Mouse (Mus musculus): ENCODE results near the gene Nell1. TPM values are rescaled to one million over a fixed set of nuclear protein-coding genes. Genes with fewer than 3 reads are reported as not detected.

The Nell1 gene
- polyA plus RNA-seq, 1 experiment from 2014 or later: 1.8 TPM

GRCm38 (mm10) chr7:50441237-50441636 lies 466.6 kb downstream of the Nell1 start:
- no peak overlapping the region for H3K9ac ChIP-seq (replicated peaks; ENCODE audit: low read length)
- H3K36me3 ChIP-seq (replicated peaks; ENCODE audit: control insufficient read depth, insufficient read depth, low read depth, low read length): no peaks in the 10 kb centered on the region
- ATAC-seq (replicated peaks; ENCODE audit: insufficient number of reproducible peaks, low FRiP score, low TSS enrichment, low read depth) (no peak), DNase-seq (ENCODE audit: low spot score) (no peak)
- no peak overlapping the region for H3K4me2 ChIP-seq (ENCODE audit: low read depth, low read length)
- no peaks in the 10 kb centered on the region for H3K4me1 ChIP-seq (ENCODE audit: control insufficient read depth, insufficient read depth, low read length)
- H3K4me3 ChIP-seq (ENCODE audit: low read depth, low read length): no peak overlapping the region
- no peaks in the 10 kb centered on the region for H3K27me3 ChIP-seq (ENCODE audit: control insufficient read depth, insufficient read depth, low read length)
- H3K27ac ChIP-seq (replicated peaks; ENCODE audit: low read depth, low read length): no peak overlapping the region
- H3K9me3 ChIP-seq (replicated peaks; ENCODE audit: control insufficient read depth, low read length): no peaks in the 10 kb centered on the region

GRCm38 (mm10) chr7:50447316-50447715 lies 472.7 kb downstream of the Nell1 start:
- ATAC-seq (replicated peaks; ENCODE audit: insufficient number of reproducible peaks, low FRiP score, low TSS enrichment, low read depth) (no peak), DNase-seq (ENCODE audit: low spot score) (no peak)
- Histone ChIP-seq H3K27me3 (ENCODE audit: control insufficient read depth, insufficient read depth, low read length) (no peaks in the 10 kb centered on the region), H3K36me3 (replicated peaks; ENCODE audit: control insufficient read depth, insufficient read depth, low read depth, low read length) (no peaks in the 10 kb centered on the region), H3K9ac (replicated peaks; ENCODE audit: low read length) (no peak overlapping the region), H3K4me1 (ENCODE audit: control insufficient read depth, insufficient read depth, low read length) (no peaks in the 10 kb centered on the region), H3K27ac (replicated peaks; ENCODE audit: low read depth, low read length) (no peak overlapping the region), H3K4me3 (ENCODE audit: low read depth, low read length) (no peak overlapping the region), H3K4me2 (ENCODE audit: low read depth, low read length) (no peak overlapping the region), H3K9me3 (replicated peaks; ENCODE audit: control insufficient read depth, low read length) (no peaks in the 10 kb centered on the region)
- WGBS: 86% methylated on average over 4 of the region's 4 CpGs

- no peak for ATAC-seq (replicated peaks; ENCODE audit: insufficient number of reproducible peaks, low FRiP score, low TSS enrichment, low read depth)
- H3K9me3 ChIP-seq (replicated peaks; ENCODE audit: control insufficient read depth, low read length): no peaks in the 10 kb centered on the region
These were observed 493.1 kb downstream of the Nell1 start for GRCm38 (mm10) chr7:50467742-50468141.

GRCm38 (mm10) chr7:50470555-50470954 lies 495.9 kb downstream of the Nell1 start:
- H3K4me3 ChIP-seq (ENCODE audit: low read depth, low read length): no peak overlapping the region
- H3K9ac ChIP-seq (replicated peaks; ENCODE audit: low read length): no peak overlapping the region
- H3K27me3 ChIP-seq (ENCODE audit: control insufficient read depth, insufficient read depth, low read length): no peaks in the 10 kb centered on the region
- H3K4me1 ChIP-seq (ENCODE audit: control insufficient read depth, insufficient read depth, low read length): no peaks in the 10 kb centered on the region
- DNase-seq (ENCODE audit: low spot score) (no peak), ATAC-seq (replicated peaks; ENCODE audit: insufficient number of reproducible peaks, low FRiP score, low TSS enrichment, low read depth) (no peak)
- no peaks in the 10 kb centered on the region for H3K36me3 ChIP-seq (replicated peaks; ENCODE audit: control insufficient read depth, insufficient read depth, low read depth, low read length)
- 84% methylated on average over 3 of the region's 3 CpGs for whole genome bisulfite sequencing
- H3K9me3 ChIP-seq (replicated peaks; ENCODE audit: control insufficient read depth, low read length): no peaks in the 10 kb centered on the region
- no peak overlapping the region for H3K27ac ChIP-seq (replicated peaks; ENCODE audit: low read depth, low read length)
- H3K4me2 ChIP-seq (ENCODE audit: low read depth, low read length): no peak overlapping the region

More at GRCm38 (mm10) chr7:50467742-50468141, 493.1 kb downstream of the Nell1 start:
- no peak overlapping the region for H3K27ac ChIP-seq (replicated peaks; ENCODE audit: low read depth, low read length)
- no peaks in the 10 kb centered on the region for H3K36me3 ChIP-seq (replicated peaks; ENCODE audit: control insufficient read depth, insufficient read depth, low read depth, low read length)
- H3K4me3 ChIP-seq (ENCODE audit: low read depth, low read length): no peak overlapping the region
- no peak overlapping the region for H3K4me2 ChIP-seq (ENCODE audit: low read depth, low read length)
- DNase-seq (ENCODE audit: low spot score): no peak
- H3K27me3 ChIP-seq (ENCODE audit: control insufficient read depth, insufficient read depth, low read length): no peaks in the 10 kb centered on the region
- no peaks in the 10 kb centered on the region for H3K4me1 ChIP-seq (ENCODE audit: control insufficient read depth, insufficient read depth, low read length)
- 93% methylated on average over 6 of the region's 6 CpGs for WGBS
- no peak overlapping the region for H3K9ac ChIP-seq (replicated peaks; ENCODE audit: low read length)

- H3K27me3 ChIP-seq (ENCODE audit: control insufficient read depth, insufficient read depth, low read length): no peaks in the 10 kb centered on the region
- 74% methylated on average over 4 of the region's 4 CpGs for WGBS
- H3K36me3 ChIP-seq (replicated peaks; ENCODE audit: control insufficient read depth, insufficient read depth, low read depth, low read length): no peaks in the 10 kb centered on the region
- no peak overlapping the region for H3K27ac ChIP-seq (replicated peaks; ENCODE audit: low read depth, low read length)
- ATAC-seq (replicated peaks; ENCODE audit: insufficient number of reproducible peaks, low FRiP score, low TSS enrichment, low read depth): no peak
- H3K9ac ChIP-seq (replicated peaks; ENCODE audit: low read length): no peak overlapping the region
- no peak for DNase-seq (ENCODE audit: low spot score)
- H3K4me1 ChIP-seq (ENCODE audit: control insufficient read depth, insufficient read depth, low read length): no peaks in the 10 kb centered on the region
- no peaks in the 10 kb centered on the region for H3K9me3 ChIP-seq (replicated peaks; ENCODE audit: control insufficient read depth, low read length)
- H3K4me2 ChIP-seq (ENCODE audit: low read depth, low read length): no peak overlapping the region
- H3K4me3 ChIP-seq (ENCODE audit: low read depth, low read length): no peak overlapping the region
These were observed 507.3 kb downstream of the Nell1 start for GRCm38 (mm10) chr7:50482011-50482410.

- DNase-seq (ENCODE audit: low spot score) (peak; percentile 55), ATAC-seq (replicated peaks; ENCODE audit: insufficient number of reproducible peaks, low FRiP score, low TSS enrichment, low read depth) (no peak)
- WGBS: 19% methylated on average over 1 of the region's 1 CpGs
- Histone ChIP-seq H3K27me3 (ENCODE audit: control insufficient read depth, insufficient read depth, low read length) (no peaks in the 10 kb centered on the region), H3K27ac (replicated peaks; ENCODE audit: low read depth, low read length) (no peak overlapping the region), H3K4me3 (ENCODE audit: low read depth, low read length) (no peak overlapping the region), H3K36me3 (replicated peaks; ENCODE audit: control insufficient read depth, insufficient read depth, low read depth, low read length) (no peaks in the 10 kb centered on the region), H3K9ac (replicated peaks; ENCODE audit: low read length) (no peak overlapping the region), H3K4me1 (ENCODE audit: control insufficient read depth, insufficient read depth, low read length) (no peaks in the 10 kb centered on the region), H3K4me2 (ENCODE audit: low read depth, low read length) (no peak overlapping the region), H3K9me3 (replicated peaks; ENCODE audit: control insufficient read depth, low read length) (no peaks in the 10 kb centered on the region)
These were observed 510.6 kb downstream of the Nell1 start for GRCm38 (mm10) chr7:50485304-50485703.

- 82% methylated on average over 4 of the region's 4 CpGs for WGBS
- ATAC-seq (replicated peaks; ENCODE audit: insufficient number of reproducible peaks, low FRiP score, low TSS enrichment, low read depth) (no peak), DNase-seq (ENCODE audit: low spot score) (no peak)
- no peaks in the 10 kb centered on the region for H3K27me3 ChIP-seq (ENCODE audit: control insufficient read depth, insufficient read depth, low read length)
- H3K9me3 ChIP-seq (replicated peaks; ENCODE audit: control insufficient read depth, low read length): no peaks in the 10 kb centered on the region
- H3K36me3 ChIP-seq (replicated peaks; ENCODE audit: control insufficient read depth, insufficient read depth, low read depth, low read length): no peaks in the 10 kb centered on the region
- no peak overlapping the region for H3K9ac ChIP-seq (replicated peaks; ENCODE audit: low read length)
- H3K27ac ChIP-seq (replicated peaks; ENCODE audit: low read depth, low read length): no peak overlapping the region
- no peaks in the 10 kb centered on the region for H3K4me1 ChIP-seq (ENCODE audit: control insufficient read depth, insufficient read depth, low read length)
- no peak overlapping the region for H3K4me3 ChIP-seq (ENCODE audit: low read depth, low read length)
- no peak overlapping the region for H3K4me2 ChIP-seq (ENCODE audit: low read depth, low read length)
These were observed 512.3 kb downstream of the Nell1 start for GRCm38 (mm10) chr7:50486884-50487420.

- no peaks in the 10 kb centered on the region for H3K4me1 ChIP-seq (ENCODE audit: control insufficient read depth, insufficient read depth, low read length)
- no peak overlapping the region for H3K9ac ChIP-seq (replicated peaks; ENCODE audit: low read length)
- 82% methylated on average over 4 of the region's 4 CpGs for WGBS
- no peak overlapping the region for H3K4me2 ChIP-seq (ENCODE audit: low read depth, low read length)
- no peak for ATAC-seq (replicated peaks; ENCODE audit: insufficient number of reproducible peaks, low FRiP score, low TSS enrichment, low read depth)
- H3K27ac ChIP-seq (replicated peaks; ENCODE audit: low read depth, low read length): no peak overlapping the region
- no peak overlapping the region for H3K4me3 ChIP-seq (ENCODE audit: low read depth, low read length)
- no peaks in the 10 kb centered on the region for H3K9me3 ChIP-seq (replicated peaks; ENCODE audit: control insufficient read depth, low read length)
- H3K27me3 ChIP-seq (ENCODE audit: control insufficient read depth, insufficient read depth, low read length): no peaks in the 10 kb centered on the region
- no peaks in the 10 kb centered on the region for H3K36me3 ChIP-seq (replicated peaks; ENCODE audit: control insufficient read depth, insufficient read depth, low read depth, low read length)
- no peak for DNase-seq (ENCODE audit: low spot score)
These were observed 526.9 kb downstream of the Nell1 start for GRCm38 (mm10) chr7:50501562-50501961.

Measured in embryonic facial prominence, embryonic 11.5 days (tissue).